Mouse (Mus musculus) CH12.LX (cell line): ENCODE measurements at regions not wholly inside any gene's neighbourhood (a gene's known extent, or its start where the extent isn't known, plus 50 kb on each side); places are given as distances from the start of the nearest gene placed in this dataset.

Experiments
- CTCF ChIP-seq, 2 experiments: IDR thresholded peaks in 1 of 2; conservative IDR thresholded peaks in 1 of 2; 2 replicates each; pipeline ENCODE4 v1.5.1; 2011 to 2012; ENCODE audit warnings: low read depth in 2 of 2, low read length in 2 of 2, improper control_type of control experiment in 1 of 2, inconsistent platforms in 1 of 2, mild to moderate bottlenecking in 1 of 2, moderate library complexity in 1 of 2
- MAZ ChIP-seq: IDR thresholded peaks from 2 replicates; pipeline ENCODE4 v1.6.1; 2012; ENCODE audit warnings: low read depth, mild to moderate bottlenecking, inconsistent platforms, low read length, improper control_type of control experiment, moderate library complexity
- MXI1 ChIP-seq: IDR thresholded peaks from 2 replicates; pipeline ENCODE4 v1.6.1; 2011; ENCODE audit warnings: mild to moderate bottlenecking, low read depth, low read length, improper control_type of control experiment
- MYC ChIP-seq: IDR thresholded peaks from 2 replicates; pipeline ENCODE4 v1.6.1; 2011; ENCODE audit warnings: low read depth, mild to moderate bottlenecking, improper control_type of control experiment, low read length

DNA sequence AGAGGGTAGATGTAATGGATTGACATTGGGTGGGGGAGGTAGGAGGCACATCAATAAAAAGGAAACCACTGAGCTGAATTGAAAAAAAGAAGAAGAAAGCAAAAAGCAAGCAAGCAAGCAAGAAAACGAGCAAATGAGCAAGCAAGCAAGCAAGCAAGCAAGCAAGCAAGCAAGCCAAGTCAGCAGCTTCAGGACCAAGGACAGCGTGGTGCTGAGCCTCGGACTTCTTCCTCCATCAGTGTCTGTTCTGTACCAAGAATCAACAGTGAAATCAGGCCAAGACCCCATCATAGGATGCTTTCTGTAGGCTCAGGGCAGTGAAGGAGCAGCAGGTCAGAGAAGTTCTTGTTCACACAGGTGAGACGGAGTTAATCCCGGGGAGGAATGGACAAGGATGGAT, 392.7 kb upstream of the BB014433 start:
- TF ChIP-seq CTCF (conservative IDR thresholded peaks at IDR 0.05 in 1 of 2, IDR thresholded peaks at IDR 0.05 in 1 of 2; ENCODE audit: low read depth in 2 of 2, low read length in 2 of 2) (no peak), MAZ (no peak), MXI1 (no peak), MYC (no peak)
